Mouse (Mus musculus): ENCODE results near the gene Gm266. TPM values are rescaled to one million over a fixed set of nuclear protein-coding genes. Genes with fewer than 3 reads are reported as not detected.
"Not testable (repeated sequence)": the region's sequence is repeated elsewhere in the genome, so short reads cannot be mapped to it uniquely, and the experiment has no call there.

The Gm266 gene
- total RNA-seq (2021): 1 to 10 TPM; 6.8 to 7.5 TPM
- long read RNA-seq, transcript Gm266-201 (1 exons, 1,215 nt): major isoform, 9 of 9 reads
- long read RNA-seq, partial matches to known transcripts: 0 of 9 reads
- long read RNA-seq, other reads (novel, unspliced or antisense): 0 of 9 reads

- peak in 1 of 2 experiments; percentile 42 for DNase-seq (ENCODE audit: low spot score in 2 of 2)
Measured at GRCm38 (mm10) chr12:111485652-111486306, at the start of gene Gm266. Gene Gm266, minus strand, starts transcription at chr12:111485823.

- DNase-seq (ENCODE audit: low spot score in 2 of 2): no peak
Measured at GRCm38 (mm10) chr12:111535281-111535680, 49.7 kb upstream of the Gm266 start.

GRCm38 (mm10) chr12:111533096-111533794, 47.6 kb upstream of the Gm266 start:
- DNase-seq (ENCODE audit: low spot score in 2 of 2): no peak

GRCm38 (mm10) chr12:111529192-111529591, 43.6 kb upstream of the Gm266 start:
- DNase-seq (ENCODE audit: low spot score in 2 of 2): no peak

GRCm38 (mm10) chr12:111527643-111528281, 42.1 kb upstream of the Gm266 start:
- no peak for DNase-seq (ENCODE audit: low spot score in 2 of 2)

GRCm38 (mm10) chr12:111524883-111525282, 39.3 kb upstream of the Gm266 start:
- DNase-seq (ENCODE audit: low spot score in 2 of 2): no peak

GRCm38 (mm10) chr12:111524469-111524868, 38.8 kb upstream of the Gm266 start:
- no peak for DNase-seq (ENCODE audit: low spot score in 2 of 2)

GRCm38 (mm10) chr12:111520994-111521393, 35.4 kb upstream of the Gm266 start:
- no peak for DNase-seq (ENCODE audit: low spot score in 2 of 2)

GRCm38 (mm10) chr12:111519821-111520220, 34.2 kb upstream of the Gm266 start:
- no peak for DNase-seq (ENCODE audit: low spot score in 2 of 2)

GRCm38 (mm10) chr12:111518391-111518790, 32.8 kb upstream of the Gm266 start:
- DNase-seq (ENCODE audit: low spot score in 2 of 2): no peak

- no peak for DNase-seq (ENCODE audit: low spot score in 2 of 2)
Measured at GRCm38 (mm10) chr12:111517901-111518300, 32.3 kb upstream of the Gm266 start.

GRCm38 (mm10) chr12:111516826-111517225, 31.2 kb upstream of the Gm266 start:
- no peak for DNase-seq (ENCODE audit: low spot score in 2 of 2)

- no peak for DNase-seq (ENCODE audit: low spot score in 2 of 2)
Measured at GRCm38 (mm10) chr12:111515920-111516319, 30.3 kb upstream of the Gm266 start.

- no peak for DNase-seq (ENCODE audit: low spot score in 2 of 2)
Measured at GRCm38 (mm10) chr12:111514874-111515649, 29.4 kb upstream of the Gm266 start.

GRCm38 (mm10) chr12:111514231-111514792, 28.7 kb upstream of the Gm266 start:
- peak in 1 of 2 experiments; percentile 25 for DNase-seq (ENCODE audit: low spot score in 2 of 2)

- DNase-seq (ENCODE audit: low spot score in 2 of 2): peak in 1 of 2 experiments; percentile 41
Measured at GRCm38 (mm10) chr12:111513673-111514072, 28.1 kb upstream of the Gm266 start.

- no peak for DNase-seq (ENCODE audit: low spot score in 2 of 2)
Measured at GRCm38 (mm10) chr12:111512572-111513063, 27.0 kb upstream of the Gm266 start.

GRCm38 (mm10) chr12:111508438-111508837, 22.8 kb upstream of the Gm266 start:
- DNase-seq (ENCODE audit: low spot score in 2 of 2): not testable (repeated sequence)

GRCm38 (mm10) chr12:111507962-111508361, 22.3 kb upstream of the Gm266 start:
- DNase-seq (ENCODE audit: low spot score in 2 of 2): no peak

- DNase-seq (ENCODE audit: low spot score in 2 of 2): no peak
Measured at GRCm38 (mm10) chr12:111507001-111507400, 21.4 kb upstream of the Gm266 start.

- DNase-seq (ENCODE audit: low spot score in 2 of 2): peak; percentile 98 to 99
Measured at GRCm38 (mm10) chr12:111504904-111505303, 19.3 kb upstream of the Gm266 start.

Data from layer of hippocampus, postnatal 10 days (tissue).